Mouse (Mus musculus) embryonic facial prominence, embryonic 14.5 days (tissue): ENCODE measurements around the gene 4933428G20Rik. TPM values are rescaled to one million over a fixed set of nuclear protein-coding genes. Genes with fewer than 3 reads are reported as not detected.
A peak's percentile ranks its signal among the peaks of the same experiment; 100 is the strongest.

Source experiments
- ATAC-seq: fragments of 200-750 bp; cut with Nextera tagmentation; 2 replicates; pipeline ENCODE4 v1.8.0; 2017; ENCODE audit warnings: low read depth, moderate number of reproducible peaks, moderate TSS enrichment
- DNase-seq: peaks from one replicate; pipeline ENCODE4 v3.0.0-alpha.2; 2015; ENCODE audit warnings: low spot score
- H3K27ac ChIP-seq: fragments of 300-500 bp; sonication (generic); replicated peaks from 2 replicates; pipeline ENCODE4 v1.5.1; 2014; ENCODE audit warnings: low read depth, mild to moderate bottlenecking, low read length, moderate library complexity
- H3K27me3 ChIP-seq: fragments of 300-500 bp; sonication (generic); replicated peaks from 2 replicates; pipeline ENCODE4 v1.6.1; 2014; ENCODE audit warnings: low read length; ENCODE audit not compliant: control insufficient read depth, insufficient read depth
- H3K36me3 ChIP-seq: fragments of 300-500 bp; sonication (generic); 2 replicates; pipeline ENCODE4 v1.6.1; 2014; ENCODE audit warnings: low read length, mixed read lengths; ENCODE audit not compliant: control insufficient read depth, insufficient read depth
- H3K4me1 ChIP-seq: fragments of 300-500 bp; sonication (generic); 2 replicates; pipeline ENCODE4 v1.6.1; 2014; ENCODE audit warnings: antibody characterized with exemption, low read length; ENCODE audit not compliant: control insufficient read depth, insufficient read depth
- H3K4me2 ChIP-seq: fragments of 300-500 bp; sonication (generic); 2 replicates; pipeline ENCODE4 v1.6.1; 2014; ENCODE audit warnings: low read depth, mild to moderate bottlenecking, low read length, moderate library complexity, mixed read lengths
- H3K4me3 ChIP-seq: fragments of 300-500 bp; sonication (generic); 2 replicates; pipeline ENCODE4 v1.5.1; 2014; ENCODE audit warnings: low read depth, mild to moderate bottlenecking, low read length
- H3K9ac ChIP-seq: fragments of 300-500 bp; sonication (generic); 2 replicates; pipeline ENCODE4 v1.6.1; 2014; ENCODE audit warnings: low read depth, mild to moderate bottlenecking, low read length, moderate library complexity, mixed read lengths
- H3K9me3 ChIP-seq: fragments of 300-500 bp; sonication (generic); 2 replicates; pipeline ENCODE4 v1.6.1; 2016; ENCODE audit warnings: low read length; ENCODE audit not compliant: control insufficient read depth
- WGBS: fragments of 180-500 bp; shearing (Covaris S2); extraction: QIAGEN DNeasy Blood & Tissue Kit; methylation state at CpG from one replicate; pipeline ENCODE4 v1.1.7; 2014; 5-methylcytosine and 5-hydroxymethylcytosine counted together
- polyA plus RNA-seq: library from polyadenylated mRNA; unstranded; fragments of >200 nt; fragmentation: Nextera tagmentation; extraction: Ambion mirVana; gene quantifications from 2 replicates; pipeline ENCODE4 v1.2.1, GENCODE M21; 2014

Gene 4933428G20Rik
- polyA plus RNA-seq, 1 experiment from 2014 or later: 0.13 TPM

- H3K27ac ChIP-seq: no peak overlapping the region
- 60% methylated on average over 18 of the region's 18 CpGs for WGBS
- H3K4me2 ChIP-seq: no peak overlapping the region
- no peak overlapping the region for H3K4me3 ChIP-seq
- peaks cover 17% of the 10 kb centered on the region for H3K27me3 ChIP-seq
- no peaks in the 10 kb centered on the region for H3K9me3 ChIP-seq
- no peak overlapping the region for H3K9ac ChIP-seq
- DNase-seq (no peak), ATAC-seq (no peak)
- peaks cover 6% of the 10 kb centered on the region; the same call in 1 of the 2 replicates for H3K4me1 ChIP-seq
- H3K36me3 ChIP-seq: no peaks in the 10 kb centered on the region
These were observed 28.2 kb upstream of the 4933428G20Rik start for GRCm38 (mm10) chr11:97528282-97528808.

GRCm38 (mm10) chr11:97525313-97525712, 25.2 kb upstream of the 4933428G20Rik start:
- H3K4me1 ChIP-seq: no peaks in the 10 kb centered on the region
- H3K4me3 ChIP-seq: no peak overlapping the region
- H3K27ac ChIP-seq: no peak overlapping the region
- no peaks in the 10 kb centered on the region for H3K27me3 ChIP-seq
- 85% methylated on average over 6 of the region's 6 CpGs for WGBS
- no peak for ATAC-seq
- no peaks in the 10 kb centered on the region for H3K36me3 ChIP-seq
- no peak overlapping the region for H3K4me2 ChIP-seq
- H3K9me3 ChIP-seq: no peaks in the 10 kb centered on the region
- DNase-seq: no peak
- no peak overlapping the region for H3K9ac ChIP-seq

- DNase-seq (no peak), ATAC-seq (no peak)
- no peaks in the 10 kb centered on the region for H3K9me3 ChIP-seq
- H3K4me2 ChIP-seq: no peak overlapping the region
- no peaks in the 10 kb centered on the region for H3K4me1 ChIP-seq
- H3K36me3 ChIP-seq: 0 out of 2 replicates have a peak, but pooled peaks cover 3% of the 10 kb centered on the region
- no peak overlapping the region for H3K4me3 ChIP-seq
- 40% methylated on average over 9 of the region's 9 CpGs for WGBS
- H3K27ac ChIP-seq: no peak overlapping the region
- no peak overlapping the region for H3K9ac ChIP-seq
- H3K27me3 ChIP-seq: no peaks in the 10 kb centered on the region
These were observed 24.2 kb upstream of the 4933428G20Rik start for GRCm38 (mm10) chr11:97524306-97524705.

GRCm38 (mm10) chr11:97523827-97524261, 23.7 kb upstream of the 4933428G20Rik start:
- 0 out of 2 replicates have a peak overlapping the region, but pooled peaks have one; percentile 19 for H3K9ac ChIP-seq
- H3K4me2 ChIP-seq: no peak overlapping the region
- ATAC-seq (no peak), DNase-seq (no peak)
- H3K4me3 ChIP-seq: no peak overlapping the region
- no peaks in the 10 kb centered on the region for H3K4me1 ChIP-seq
- 0 out of 2 replicates have a peak, but pooled peaks cover 4% of the 10 kb centered on the region for H3K36me3 ChIP-seq
- H3K9me3 ChIP-seq: no peaks in the 10 kb centered on the region
- 8% methylated on average over 1 of the region's 1 CpGs for WGBS
- H3K27ac ChIP-seq: no peak overlapping the region
- no peaks in the 10 kb centered on the region for H3K27me3 ChIP-seq

GRCm38 (mm10) chr11:97523107-97523506, 23.0 kb upstream of the 4933428G20Rik start:
- Histone ChIP-seq H3K27ac (no peak overlapping the region), H3K36me3 (0 out of 2 replicates have a peak, but pooled peaks cover 4% of the 10 kb centered on the region), H3K27me3 (no peaks in the 10 kb centered on the region), H3K4me3 (no peak overlapping the region), H3K9me3 (no peaks in the 10 kb centered on the region), H3K9ac (no peak overlapping the region), H3K4me2 (no peak overlapping the region), H3K4me1 (no peaks in the 10 kb centered on the region)
- 83% methylated on average over 14 of the region's 14 CpGs for WGBS
- ATAC-seq: no peak
- no peak for DNase-seq

GRCm38 (mm10) chr11:97521741-97522474, 21.8 kb upstream of the 4933428G20Rik start:
- Histone ChIP-seq H3K27ac (no peak overlapping the region), H3K4me2 (no peak overlapping the region), H3K36me3 (0 out of 2 replicates have a peak, but pooled peaks cover 4% of the 10 kb centered on the region), H3K27me3 (no peaks in the 10 kb centered on the region), H3K4me1 (no peaks in the 10 kb centered on the region), H3K9me3 (no peaks in the 10 kb centered on the region), H3K9ac (no peak overlapping the region), H3K4me3 (no peak overlapping the region)
- no peak for DNase-seq
- 80% methylated on average over 29 of the region's 29 CpGs for WGBS
- no peak for ATAC-seq

GRCm38 (mm10) chr11:97520541-97520940, 20.4 kb upstream of the 4933428G20Rik start:
- no peak for ATAC-seq
- no peak overlapping the region for H3K4me2 ChIP-seq
- H3K9ac ChIP-seq: no peak overlapping the region
- H3K9me3 ChIP-seq: no peaks in the 10 kb centered on the region
- H3K27me3 ChIP-seq: no peaks in the 10 kb centered on the region
- no peaks in the 10 kb centered on the region for H3K4me1 ChIP-seq
- DNase-seq: no peak
- no peak overlapping the region for H3K4me3 ChIP-seq
- 0 out of 2 replicates have a peak, but pooled peaks cover 4% of the 10 kb centered on the region for H3K36me3 ChIP-seq
- H3K27ac ChIP-seq: no peak overlapping the region
- 91% methylated on average over 7 of the region's 7 CpGs for WGBS

GRCm38 (mm10) chr11:97513066-97513465, 12.9 kb upstream of the 4933428G20Rik start:
- Histone ChIP-seq H3K9ac (no peak overlapping the region), H3K4me3 (no peak overlapping the region), H3K27me3 (no peaks in the 10 kb centered on the region), H3K9me3 (no peaks in the 10 kb centered on the region), H3K27ac (no peak overlapping the region), H3K36me3 (no peaks in the 10 kb centered on the region), H3K4me2 (no peak overlapping the region), H3K4me1 (no peaks in the 10 kb centered on the region)
- WGBS: 89% methylated on average over 3 of the region's 3 CpGs
- ATAC-seq (no peak), DNase-seq (no peak)
